Mouse (Mus musculus): ENCODE data around the gene Stum.

GRCm38 (mm10) chr1:180391575-180391945 is 91.7 kb downstream of the Stum start:
- TF ChIP-seq GATA1 (IDR thresholded peaks at IDR 0.05; ENCODE audit: low read length) (no peak), TAL1 (IDR thresholded peaks at IDR 0.05; ENCODE audit: low read length) (no peak)
